7 mouse cellular contexts compared by ENCODE assay signal in genomic region chr3:104442357-104442756, GRCm38 (mm10).
DNase-seq lines count a peak whose midpoint lies in the region; ATAC-seq lines count a peak whose summit lies in the region.

No protein-coding gene starts in this region.

- no peaks in the 10 kb centered on the region for H3K36me3 ChIP-seq in heart, embryonic 13.5 days
- no peaks in the 10 kb centered on the region for H3K36me3 ChIP-seq in limb, embryonic 15.5 days
- no peaks in the 10 kb centered on the region for H3K36me3 ChIP-seq in stomach, embryonic 16.5 days (ENCODE audit: control insufficient read depth, insufficient read depth, low read length)

- no peaks in the 10 kb centered on the region for H3K9me3 ChIP-seq in heart, embryonic 13.5 days
- no peaks in the 10 kb centered on the region for H3K9me3 ChIP-seq in limb, embryonic 15.5 days
- no peaks in the 10 kb centered on the region for H3K9me3 ChIP-seq in stomach, embryonic 16.5 days (replicated peaks; ENCODE audit: control insufficient read depth, low read length)

- peaks cover 36% of the 10 kb centered on the region for H3K4me1 ChIP-seq in heart, embryonic 13.5 days
- peaks cover 10% of the 10 kb centered on the region for H3K4me1 ChIP-seq in limb, embryonic 15.5 days
- H3K4me1 ChIP-seq in stomach, embryonic 16.5 days (ENCODE audit: control insufficient read depth, insufficient read depth, low read length), result peaks cover 7% of the 10 kb centered on the region

- peak overlapping the region; percentile 37 for H3K4me3 ChIP-seq in heart, embryonic 13.5 days
- H3K4me3 ChIP-seq in limb, embryonic 15.5 days, result peak overlapping the region; percentile 31
- H3K4me3 ChIP-seq in stomach, embryonic 16.5 days (replicated peaks; ENCODE audit: low read length), result no peak overlapping the region

- peak overlapping the region; percentile 64 for H3K4me2 ChIP-seq in heart, embryonic 13.5 days
- H3K4me2 ChIP-seq in limb, embryonic 15.5 days, result peak overlapping the region; percentile 53
- peak overlapping the region; percentile 52 for H3K4me2 ChIP-seq in stomach, embryonic 16.5 days (ENCODE audit: low read depth, low read length)

- WGBS in heart, embryonic 13.5 days, result 12% methylated on average over 5 of the region's 5 CpGs
- 13% methylated on average over 5 of the region's 5 CpGs for WGBS in limb, embryonic 15.5 days
- WGBS in stomach, embryonic 16.5 days, result 10% methylated on average over 5 of the region's 5 CpGs

- peak overlapping the region; percentile 79; the same call in 1 of the 2 replicates for H3K27ac ChIP-seq in heart, embryonic 13.5 days (replicated peaks)
- no peak overlapping the region; the same call in 1 of the 2 replicates for H3K27ac ChIP-seq in limb, embryonic 15.5 days
- H3K27ac ChIP-seq in stomach, embryonic 16.5 days (ENCODE audit: low read length), result peak overlapping the region; percentile 3; the same call in 1 of the 2 replicates

- H3K9ac ChIP-seq in heart, embryonic 13.5 days, result peak overlapping the region; percentile 64
- no peak overlapping the region for H3K9ac ChIP-seq in limb, embryonic 15.5 days
- H3K9ac ChIP-seq in stomach, embryonic 16.5 days (ENCODE audit: low read length), result peak overlapping the region; percentile 43

- H3K27me3 ChIP-seq in heart, embryonic 13.5 days (replicated peaks), result no peaks in the 10 kb centered on the region
- no peaks in the 10 kb centered on the region for H3K27me3 ChIP-seq in limb, embryonic 15.5 days
- H3K27me3 ChIP-seq in stomach, embryonic 16.5 days (ENCODE audit: control insufficient read depth, insufficient read depth, low read length), result no peaks in the 10 kb centered on the region

- DNase-seq in right cerebral cortex, postnatal 10 days (ENCODE audit: low spot score in 2 of 2), result peak; percentile 49 to 50
- no peak for DNase-seq in right cerebral cortex, adult 18-20 months
- DNase-seq in spleen, postnatal 10 days (ENCODE audit: low spot score in 2 of 2), result no peak
- DNase-seq in adrenal gland, adult 2 months, result no peak

- no peak for ATAC-seq in heart, embryonic 13.5 days (ENCODE audit: extremely low read depth, insufficient number of reproducible peaks, low FRiP score, low TSS enrichment)
- no peak for ATAC-seq in limb, embryonic 15.5 days (ENCODE audit: insufficient number of reproducible peaks, low FRiP score, low TSS enrichment, low read depth)
- ATAC-seq in stomach, embryonic 16.5 days (ENCODE audit: insufficient read depth, low FRiP score), result no peak

Comparison
In these comparisons a context has a peak if more than half of its experiments do, and no peak if none do; other contexts are left out.
1. DNase-seq: peak in right cerebral cortex, postnatal 10 days (2 of 2); none in right cerebral cortex, adult 18-20 months (single experiment), spleen, postnatal 10 days (0 of 2) and adrenal gland, adult 2 months (single experiment).
2. Peak in every context shown above with its lines, with median percentiles within 50 percentile points of each other: H3K4me2 ChIP-seq.